Mouse (Mus musculus): ENCODE measurements at regions not wholly inside any gene's neighbourhood (a gene's known extent, or its start where the extent isn't known, plus 50 kb on each side); places are given as distances from the start of the nearest gene placed in this dataset.
"Not testable (repeated sequence)": the region's sequence is repeated elsewhere in the genome, so short reads cannot be mapped to it uniquely, and the experiment has no call there.

DNA sequence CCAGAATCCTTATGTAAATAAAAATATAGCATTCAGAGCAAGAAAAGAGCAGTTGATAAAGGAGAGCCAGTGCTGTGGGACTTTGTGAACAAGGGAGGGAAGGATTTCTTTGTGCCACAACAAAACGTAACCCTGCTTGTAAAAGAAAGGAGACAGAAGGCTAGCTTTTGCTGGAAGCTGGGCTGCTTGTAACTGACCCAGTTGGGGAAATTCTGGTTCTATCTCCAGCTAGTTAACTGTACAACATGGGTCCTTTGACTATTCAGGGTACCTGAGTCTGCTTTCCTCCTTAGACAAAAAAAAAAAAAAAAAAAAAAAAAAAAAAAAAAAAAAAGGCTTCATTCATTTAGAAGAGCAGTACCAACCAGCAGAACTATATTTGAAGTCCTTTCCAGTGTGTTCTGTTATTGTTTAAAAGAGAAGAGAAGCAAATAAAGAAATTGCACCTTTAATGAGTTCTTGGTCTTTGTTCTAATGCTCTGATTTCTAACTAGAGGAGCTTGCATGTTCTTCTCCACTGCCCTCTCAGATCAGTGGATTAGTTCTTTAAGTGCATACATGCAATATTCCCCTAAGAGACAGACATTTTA, 345.8 kb upstream of the Pou3f2 start:
- no peak for DNase-seq (ENCODE audit: inconsistent age in 2 of 2, low spot score in 1 of 2)

DNA sequence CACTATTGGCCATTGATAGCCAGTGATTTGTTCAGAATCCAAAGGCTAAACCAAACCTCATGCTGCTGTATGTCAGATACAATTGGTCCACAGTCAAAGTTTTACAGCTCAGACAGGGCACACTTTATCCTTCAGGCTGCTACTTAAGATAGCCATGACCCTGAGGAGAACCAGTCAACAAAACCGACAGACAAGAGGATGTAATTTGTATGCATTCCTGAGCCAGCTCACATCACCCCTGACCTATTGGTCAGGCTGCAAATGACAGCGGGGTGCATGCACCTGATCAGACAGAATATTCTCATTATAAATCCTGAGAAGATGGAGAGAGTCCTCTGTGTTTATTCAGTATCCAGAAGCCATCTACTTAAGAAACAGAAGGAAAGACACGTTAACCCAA, 315.5 kb upstream of the Pou3f2 start:
- no peak for DNase-seq (ENCODE audit: inconsistent age in 2 of 2, low spot score in 1 of 2)

DNA sequence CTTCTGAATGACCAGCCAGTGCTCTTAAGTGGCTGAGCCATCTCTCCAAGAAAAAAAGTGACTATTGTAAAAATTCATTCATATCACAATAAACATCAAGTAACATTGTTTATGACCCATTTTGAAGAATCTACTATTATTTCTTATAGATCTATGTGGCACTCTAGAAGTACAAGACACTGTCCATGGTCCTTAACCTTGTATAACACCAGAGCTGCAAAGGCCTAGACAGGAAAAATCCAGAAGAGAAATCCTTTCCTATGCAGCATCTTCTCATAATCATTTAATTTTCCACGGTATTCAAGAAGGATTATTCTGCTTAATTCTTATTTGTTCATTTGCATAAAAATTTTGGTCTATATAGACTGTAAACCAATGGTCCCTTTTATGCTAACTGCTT, 304.7 kb upstream of the Pou3f2 start:
- no peak for DNase-seq (ENCODE audit: inconsistent age in 2 of 2, low spot score in 1 of 2)

DNA sequence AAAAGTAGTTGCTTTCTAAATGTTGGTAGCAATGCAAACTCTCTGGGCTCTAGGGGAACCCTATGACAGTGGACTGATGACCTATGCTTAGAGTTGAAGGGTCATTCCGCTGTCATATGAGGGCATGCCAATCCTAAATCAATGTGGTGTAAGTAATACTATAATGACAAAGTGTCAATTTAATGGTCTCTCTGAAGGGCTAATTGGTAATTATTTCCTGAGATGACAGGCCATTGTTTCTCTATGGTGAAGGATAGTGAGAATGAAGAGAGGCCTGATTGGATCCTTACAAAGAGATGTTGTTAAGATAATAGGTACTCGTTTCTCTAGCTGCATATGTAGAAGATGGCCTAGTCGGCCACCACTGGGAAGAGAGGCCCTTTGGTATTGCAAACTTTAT, 299.7 kb upstream of the Pou3f2 start:
- no peak for DNase-seq (ENCODE audit: inconsistent age in 2 of 2, low spot score in 1 of 2)

DNA sequence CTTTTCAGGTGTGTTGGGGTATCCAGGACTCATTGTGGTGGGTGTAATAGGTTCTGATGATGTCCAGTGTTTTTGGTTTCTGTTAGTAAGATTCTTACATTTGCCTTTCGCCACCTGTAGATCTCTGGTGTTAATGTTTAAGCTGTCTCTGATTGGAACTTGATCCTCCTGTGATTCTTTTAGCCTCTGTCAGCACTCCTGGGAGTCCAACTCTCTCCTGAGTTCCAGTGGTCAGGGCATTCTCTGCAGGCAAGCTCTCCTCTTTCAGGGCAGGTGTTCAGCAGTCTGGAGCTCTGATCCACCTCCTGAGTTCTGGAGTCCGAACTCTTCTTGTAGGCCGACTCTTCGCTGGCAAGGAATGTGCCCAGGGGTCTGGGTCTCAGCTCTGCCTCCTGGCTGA, 274.9 kb upstream of the Pou3f2 start:
- not testable (repeated sequence) for DNase-seq (ENCODE audit: inconsistent age in 2 of 2, low spot score in 1 of 2)
